10 mouse cellular contexts compared by ENCODE assay signal in genomic region chr1:76955031-76955430, GRCm38 (mm10).
"Had no signal": no experiment of that assay in that cellular context is flagged by ENCODE, and none has a peak within 500 bp of the region (broad histone marks: within the 10 kb centered on the region; RNA-seq: fewer than 3 reads in every experiment).

No protein-coding gene starts in this region.

- DNase-seq: kidney, adult 8-10 months; kidney, postnatal 10 days; kidney, postnatal 36 days; left cerebral cortex, postnatal 4 days; liver, postnatal 0 days; lung, embryonic 14.5 days; retina, postnatal 1 day; right cerebral cortex, postnatal 25 days; spleen, adult 18-20 months; thymus, postnatal 25 days had no signal
